Mouse (Mus musculus): Measurements from ENCODE around the gene Trabd2b.

GRCm38 (mm10) chr4:114650551-114650950 is 244.0 kb downstream of the Trabd2b start:
- no peak for TF ChIP-seq CTCF (IDR thresholded peaks at IDR 0.05; ENCODE audit: low read depth)
- TF ChIP-seq EP300 (IDR thresholded peaks at IDR 0.05; ENCODE audit: low read depth) = no peak

Measured in heart, postnatal 0 days (tissue).